38 mouse cellular contexts compared by ENCODE assay signal in genomic region chrX:92610466-92610865, GRCm38 (mm10). TPM values are rescaled to one million over a fixed set of nuclear protein-coding genes. Genes with fewer than 3 reads are reported as not detected.
"Had no signal": no experiment of that assay in that cellular context is flagged by ENCODE, and none has a peak within 500 bp of the region (broad histone marks: within the 10 kb centered on the region; RNA-seq: fewer than 3 reads in every experiment).

No protein-coding gene starts in this region.

- H3K4me1 ChIP-seq: embryonic facial prominence, embryonic 10.5 days; embryonic facial prominence, embryonic 12.5 days; embryonic facial prominence, embryonic 13.5 days; embryonic facial prominence, embryonic 15.5 days; forebrain, embryonic 10.5 days; forebrain, embryonic 12.5 days; forebrain, embryonic 13.5 days; forebrain, embryonic 15.5 days; heart, embryonic 10.5 days had no signal

- H3K9me3 ChIP-seq: embryonic facial prominence, embryonic 10.5 days; embryonic facial prominence, embryonic 12.5 days; embryonic facial prominence, embryonic 13.5 days; embryonic facial prominence, embryonic 15.5 days; forebrain, embryonic 10.5 days; forebrain, embryonic 12.5 days; forebrain, embryonic 13.5 days; forebrain, embryonic 15.5 days; heart, embryonic 10.5 days had no signal

- H3K36me3 ChIP-seq: embryonic facial prominence, embryonic 10.5 days; embryonic facial prominence, embryonic 12.5 days; embryonic facial prominence, embryonic 13.5 days; embryonic facial prominence, embryonic 15.5 days; forebrain, embryonic 10.5 days; forebrain, embryonic 12.5 days; forebrain, embryonic 15.5 days; heart, embryonic 10.5 days had no signal

- H3K27me3 ChIP-seq: embryonic facial prominence, embryonic 12.5 days; embryonic facial prominence, embryonic 13.5 days; embryonic facial prominence, embryonic 15.5 days; forebrain, embryonic 12.5 days; forebrain, embryonic 13.5 days; forebrain, embryonic 15.5 days had no signal

- ATAC-seq: forebrain, embryonic 13.5 days; forebrain, embryonic 14.5 days; forebrain, embryonic 15.5 days; forebrain, embryonic 16.5 days; forebrain, postnatal 0 days had no signal

- H3K27ac ChIP-seq: embryonic facial prominence, embryonic 10.5 days; embryonic facial prominence, embryonic 12.5 days; embryonic facial prominence, embryonic 13.5 days; embryonic facial prominence, embryonic 15.5 days; forebrain, embryonic 10.5 days; forebrain, embryonic 12.5 days; forebrain, embryonic 13.5 days; forebrain, embryonic 15.5 days; gastrocnemius, adult 2 months; heart, adult 2 months; heart, embryonic 10.5 days had no signal

- H3K4me2 ChIP-seq: embryonic facial prominence, embryonic 12.5 days; embryonic facial prominence, embryonic 13.5 days; embryonic facial prominence, embryonic 15.5 days; forebrain, embryonic 12.5 days; forebrain, embryonic 13.5 days; forebrain, embryonic 15.5 days had no signal

- DNase-seq: cerebellum, adult 9-10 months; cerebellum, adult 9-11 months; cerebellum, postnatal 10 days; cerebellum, postnatal 14 days; cerebellum, postnatal 25 days; cerebellum, postnatal 36 days; embryo, embryonic 11 days; forebrain, postnatal 0 days; gastrocnemius, adult 2 months; gastrocnemius, postnatal 10 days; gastrocnemius, postnatal 14 days; gastrocnemius, postnatal 25 days; gastrocnemius, postnatal 36 days; heart, adult 11 months; heart, adult 18-20 months; heart, adult 2 months had no signal

- H3K9ac ChIP-seq: embryonic facial prominence, embryonic 12.5 days; embryonic facial prominence, embryonic 13.5 days; embryonic facial prominence, embryonic 15.5 days; forebrain, embryonic 12.5 days; forebrain, embryonic 13.5 days; forebrain, embryonic 15.5 days; forebrain, postnatal 0 days had no signal

- H3K4me3 ChIP-seq: embryonic facial prominence, embryonic 10.5 days; embryonic facial prominence, embryonic 12.5 days; embryonic facial prominence, embryonic 13.5 days; embryonic facial prominence, embryonic 15.5 days; erythroblast, embryonic 14.5 days; forebrain, embryonic 10.5 days; forebrain, embryonic 12.5 days; forebrain, embryonic 13.5 days; forebrain, embryonic 15.5 days; gastrocnemius, adult 2 months; heart, adult 2 months; heart, embryonic 10.5 days had no signal

RNA-seq across cellular contexts. Expression of gene Mageb18, which starts 11.1 kb away (rescaled TPM):
- total RNA-seq: common myeloid progenitor, adult 5-6 weeks; forebrain, postnatal 0 days; gastrocnemius, adult 18-20 months; gastrocnemius, adult 2 months; gastrocnemius, adult 8-10 months; gastrocnemius, postnatal 10 days; gastrocnemius, postnatal 14 days; gastrocnemius, postnatal 25 days; gastrocnemius, postnatal 36 days; granulocyte monocyte progenitor cell, adult 5-6 weeks; heart, adult 18-20 months; heart, adult 2 months; heart, adult 8-10 months had no signal
- polyA plus RNA-seq: cortical plate, adult 2 months; embryonic facial prominence, embryonic 10.5 days; embryonic facial prominence, embryonic 11.5 days; embryonic facial prominence, embryonic 12.5 days; embryonic facial prominence, embryonic 13.5 days; embryonic facial prominence, embryonic 14.5 days; embryonic facial prominence, embryonic 15.5 days; erythroblast, embryonic 14.5 days; forebrain, embryonic 10.5 days; forebrain, embryonic 11.5 days; forebrain, embryonic 12.5 days; forebrain, embryonic 13.5 days; forebrain, embryonic 14.5 days; forebrain, embryonic 15.5 days; forebrain, embryonic 16.5 days; forebrain, postnatal 0 days; frontal cortex, adult 2 months; heart, adult 2 months; heart, embryonic 10.5 days had no signal
